Mouse (Mus musculus) mature B cell (primary cell): ENCODE data around the gene Rtl5.

Source experiments
- in situ Hi-C: fragments of 300-500 bp; cut with MboI; formaldehyde crosslinking; loops from 2 replicates; pipeline ENCODE4 v1.14.3; 2019

Rtl5 gene

GRCm38 (mm10) chrX:102066134-102066533 is 5.0 kb downstream of the Rtl5 start:
- in situ Hi-C loops: no loop called here

- in situ Hi-C loops: no loop called here
Measured at GRCm38 (mm10) chrX:102065213-102065775, 5.8 kb downstream of the Rtl5 start.

- in situ Hi-C loops: no loop called here
Measured at GRCm38 (mm10) chrX:102064062-102064461, 7.0 kb downstream of the Rtl5 start.

GRCm38 (mm10) chrX:102060891-102061290 is 10.2 kb downstream of the Rtl5 start:
- in situ Hi-C loops: no loop called here

GRCm38 (mm10) chrX:102060243-102060642 is 10.9 kb downstream of the Rtl5 start:
- in situ Hi-C loops: no loop called here

GRCm38 (mm10) chrX:102059437-102059836 is 11.7 kb downstream of the Rtl5 start:
- in situ Hi-C loops: no loop called here

- in situ Hi-C loops: no loop called here
Measured at GRCm38 (mm10) chrX:102054009-102054408, 17.1 kb downstream of the Rtl5 start.

GRCm38 (mm10) chrX:102053371-102053770 is 17.7 kb downstream of the Rtl5 start:
- in situ Hi-C loops: no loop called here

- in situ Hi-C loops: no loop called here
Measured at GRCm38 (mm10) chrX:102051225-102051624, 19.9 kb downstream of the Rtl5 start.

GRCm38 (mm10) chrX:102050552-102050951 is 20.6 kb downstream of the Rtl5 start:
- in situ Hi-C loops: no loop called here

- in situ Hi-C loops: no loop called here
Measured at GRCm38 (mm10) chrX:102042386-102042785, 28.7 kb downstream of the Rtl5 start.

- in situ Hi-C loops: no loop called here
Measured at GRCm38 (mm10) chrX:102041562-102041961, 29.5 kb downstream of the Rtl5 start.

- in situ Hi-C loops: no loop called here
Measured at GRCm38 (mm10) chrX:102037506-102037905, 33.6 kb downstream of the Rtl5 start.

GRCm38 (mm10) chrX:102036866-102037361 is 34.2 kb downstream of the Rtl5 start:
- in situ Hi-C loops: no loop called here

- in situ Hi-C loops: no loop called here
Measured at GRCm38 (mm10) chrX:102035671-102036070, 35.4 kb downstream of the Rtl5 start.

GRCm38 (mm10) chrX:102033566-102033965 is 37.5 kb downstream of the Rtl5 start:
- in situ Hi-C loops: no loop called here

GRCm38 (mm10) chrX:102032431-102032830 is 38.7 kb downstream of the Rtl5 start:
- in situ Hi-C loops: no loop called here

GRCm38 (mm10) chrX:102031851-102032250 is 39.3 kb downstream of the Rtl5 start:
- in situ Hi-C loops: no loop called here

GRCm38 (mm10) chrX:102024976-102025375 is 46.1 kb downstream of the Rtl5 start:
- in situ Hi-C loops: no loop called here

GRCm38 (mm10) chrX:102019471-102020240 is 51.4 kb downstream of the Rtl5 start:
- in situ Hi-C loops: no loop called here

GRCm38 (mm10) chrX:102018890-102019289 is 52.2 kb downstream of the Rtl5 start:
- in situ Hi-C loops: no loop called here

GRCm38 (mm10) chrX:102017213-102017923 is 53.7 kb downstream of the Rtl5 start:
- in situ Hi-C loops: no loop called here
